Mouse (Mus musculus) left cerebral cortex, postnatal 4 days (tissue): ENCODE data around the gene Klhl10. TPM values are rescaled to one million over a fixed set of nuclear protein-coding genes. Genes with fewer than 3 reads are reported as not detected.

Source experiments
- DNase-seq: peaks from one replicate; pipeline ENCODE4 v3.0.0-alpha.2; 2022
- intact Hi-C: fragments of 180-260 bp; cut with DNase I; formaldehyde crosslinking; loops from one replicate; pipeline ENCODE4 v1.15.1; 2025
- total RNA-seq, 2 experiments: library from RNA; stranded (reverse); gene quantifications; 2 replicates each; pipeline ENCODE4 v1.2.3; 2021

Gene Klhl10
- total RNA-seq, 2 experiments from 2014 or later = 1.9 to 3.1 TPM

- intact Hi-C loops = loop anchor here (5.0 kb wide), 1 partner anchor 45 kb away; no protein-coding TSS in a partner anchor
Measured at GRCm38 (mm10) chr11:100406995-100407705, 34.6 kb upstream of the Klhl10 start.

GRCm38 (mm10) chr11:100408076-100408834 is 33.5 kb upstream of the Klhl10 start:
- intact Hi-C loops = loop anchor here (5.0 kb wide), 1 partner anchor 46 kb away; no protein-coding TSS in a partner anchor
- DNase-seq = peak; percentile 65

More at GRCm38 (mm10) chr11:100406995-100407705, 34.6 kb upstream of the Klhl10 start:
- DNase-seq = peak; percentile 35

GRCm38 (mm10) chr11:100408835-100409462 is 32.8 kb upstream of the Klhl10 start:
- DNase-seq = no peak
- intact Hi-C loops = loop anchor here (5.0 kb wide), 1 partner anchor 47 kb away; no protein-coding TSS in a partner anchor

- intact Hi-C loops = loop anchor here (5.0 kb wide), 1 partner anchor 47 kb away; no protein-coding TSS in a partner anchor
Measured at GRCm38 (mm10) chr11:100409686-100410085, 32.0 kb upstream of the Klhl10 start.

GRCm38 (mm10) chr11:100411736-100412135 is 30.0 kb upstream of the Klhl10 start:
- intact Hi-C loops = no loop called here
- no peak for DNase-seq

More at GRCm38 (mm10) chr11:100409686-100410085, 32.0 kb upstream of the Klhl10 start:
- DNase-seq = no peak

- intact Hi-C loops = no loop called here
- no peak for DNase-seq
Measured at GRCm38 (mm10) chr11:100413541-100413940, 28.2 kb upstream of the Klhl10 start.

GRCm38 (mm10) chr11:100414021-100414913 is 27.4 kb upstream of the Klhl10 start, which contains the start of gene P3h4:
TSS of gene P3h4 (minus strand) at chr11:100414836.
- intact Hi-C loops = no loop called here

GRCm38 (mm10) chr11:100414914-100415822 is 26.5 kb upstream of the Klhl10 start, which contains the start of gene Fkbp10:
TSS of gene Fkbp10 (plus strand) at chr11:100415697.
- intact Hi-C loops = no loop called here
- DNase-seq = peak; percentile 42

More at GRCm38 (mm10) chr11:100414021-100414913, 27.4 kb upstream of the Klhl10 start, which contains the start of gene P3h4:
- DNase-seq = peak; percentile 85

- intact Hi-C loops = no loop called here
- DNase-seq = no peak
Measured at GRCm38 (mm10) chr11:100421537-100421936, 20.2 kb upstream of the Klhl10 start.

GRCm38 (mm10) chr11:100423836-100424235 is 17.9 kb upstream of the Klhl10 start:
- intact Hi-C loops = no loop called here
- no peak for DNase-seq

GRCm38 (mm10) chr11:100425851-100426250 is 15.9 kb upstream of the Klhl10 start:
- intact Hi-C loops = loop anchor here (5.0 kb wide), 1 partner anchor 46 kb away; the partner anchor contains the start of gene Klhl11
- DNase-seq = peak; percentile 78

GRCm38 (mm10) chr11:100426820-100427219 is 14.9 kb upstream of the Klhl10 start:
- intact Hi-C loops = loop anchor here (5.0 kb wide), 1 partner anchor 45 kb away; the partner anchor contains the start of gene Klhl11
- no peak for DNase-seq

GRCm38 (mm10) chr11:100428612-100429199 is 13.0 kb upstream of the Klhl10 start:
- peak; percentile 41 for DNase-seq
- intact Hi-C loops = loop anchor here (5.0 kb wide), 1 partner anchor 44 kb away; the partner anchor contains the start of gene Klhl11

GRCm38 (mm10) chr11:100430052-100430451 is 11.7 kb upstream of the Klhl10 start:
- DNase-seq = no peak
- intact Hi-C loops = no loop called here

- intact Hi-C loops = no loop called here
- DNase-seq = no peak
Measured at GRCm38 (mm10) chr11:100432002-100432401, 9.7 kb upstream of the Klhl10 start.

- no peak for DNase-seq
- intact Hi-C loops = no loop called here
Measured at GRCm38 (mm10) chr11:100435678-100436246, 6.0 kb upstream of the Klhl10 start.

- DNase-seq = no peak
- intact Hi-C loops = no loop called here
Measured at GRCm38 (mm10) chr11:100437901-100438300, 3.8 kb upstream of the Klhl10 start.
